Mouse (Mus musculus) limb, embryonic 13.5 days (tissue): ENCODE data around the gene Birc7. TPM values are rescaled to one million over a fixed set of nuclear protein-coding genes. Genes with fewer than 3 reads are reported as not detected.
A peak's percentile ranks its signal among the peaks of the same experiment; 100 is the strongest.

ENCODE experiments used
- ATAC-seq: fragments of 200-750 bp; cut with Nextera tagmentation; 2 replicates; pipeline ENCODE4 v1.8.0; 2017; ENCODE audit warnings: low read depth, moderate number of reproducible peaks, moderate TSS enrichment; ENCODE audit not compliant: low FRiP score
- H3K27ac ChIP-seq: fragments of 300-500 bp; sonication (generic); 2 replicates; pipeline ENCODE4 v1.5.1; 2015; ENCODE audit warnings: inconsistent platforms, mild to moderate bottlenecking, moderate library complexity
- H3K27me3 ChIP-seq: fragments of 300-500 bp; sonication (generic); 2 replicates; pipeline ENCODE4 v1.6.1; 2015; ENCODE audit warnings: mild to moderate bottlenecking, inconsistent platforms
- H3K36me3 ChIP-seq: fragments of 300-500 bp; sonication (generic); 2 replicates; pipeline ENCODE4 v1.6.1; 2015; ENCODE audit warnings: inconsistent platforms, mild to moderate bottlenecking, moderate library complexity
- H3K4me1 ChIP-seq: fragments of 300-500 bp; sonication (generic); 2 replicates; pipeline ENCODE4 v1.6.1; 2015; ENCODE audit warnings: inconsistent platforms
- H3K4me2 ChIP-seq: fragments of 300-500 bp; sonication (generic); replicated peaks from 2 replicates; pipeline ENCODE4 v1.6.1; 2015; ENCODE audit warnings: inconsistent platforms, mild to moderate bottlenecking, moderate library complexity
- H3K4me3 ChIP-seq: fragments of 300-500 bp; sonication (generic); 2 replicates; pipeline ENCODE4 v1.5.1; 2015; ENCODE audit warnings: moderate library complexity, mild to moderate bottlenecking, inconsistent platforms
- H3K9ac ChIP-seq: fragments of 300-500 bp; sonication (generic); 2 replicates; pipeline ENCODE4 v1.6.1; 2015; ENCODE audit warnings: mild to moderate bottlenecking, inconsistent platforms
- H3K9me3 ChIP-seq: fragments of 300-500 bp; sonication (generic); 2 replicates; pipeline ENCODE4 v1.6.1; 2016; ENCODE audit warnings: inconsistent platforms
- WGBS: fragments of 180-500 bp; shearing (Covaris S2); methylation state at CpG from one replicate; pipeline ENCODE4 v1.1.7; 2015; 5-methylcytosine and 5-hydroxymethylcytosine counted together
- polyA plus RNA-seq: library from polyadenylated mRNA; unstranded; fragments of >200 nt; fragmentation: Nextera tagmentation; extraction: Ambion mirVana; gene quantifications from 2 replicates; pipeline ENCODE4 v1.2.1, GENCODE M21; 2015

The Birc7 gene
- polyA plus RNA-seq, 1 experiment from 2014 or later, result not detected

- Histone ChIP-seq H3K9me3 (no peaks in the 10 kb centered on the region), H3K36me3 (no peaks in the 10 kb centered on the region), H3K4me2 (peak overlapping the region; percentile 77), H3K27me3 (peaks cover 93% of the 10 kb centered on the region), H3K4me1 (peaks cover 23% of the 10 kb centered on the region), H3K27ac (no peak overlapping the region), H3K4me3 (peak overlapping the region; percentile 45), H3K9ac (no peak overlapping the region)
- peak; percentile 37; the same call in 1 of the 2 replicates for ATAC-seq
- 1% methylated on average over 56 of the region's 57 CpGs for WGBS
These were observed 34.7 kb upstream of the Birc7 start for GRCm38 (mm10) chr2:180894029-180894623.

GRCm38 (mm10) chr2:180894734-180895133, 34.1 kb upstream of the Birc7 start:
- no peak for ATAC-seq
- 2% methylated on average over 13 of the region's 13 CpGs for WGBS
- Histone ChIP-seq H3K4me3 (peak overlapping the region; percentile 45; the same call in 1 of the 2 replicates), H3K36me3 (no peaks in the 10 kb centered on the region), H3K9me3 (no peaks in the 10 kb centered on the region), H3K4me2 (peak overlapping the region; percentile 77), H3K9ac (no peak overlapping the region), H3K27ac (no peak overlapping the region), H3K4me1 (peaks cover 23% of the 10 kb centered on the region), H3K27me3 (peaks cover 87% of the 10 kb centered on the region)

GRCm38 (mm10) chr2:180895321-180895720, 33.5 kb upstream of the Birc7 start:
- H3K4me3 ChIP-seq, result no peak overlapping the region
- WGBS, result 86% methylated on average over 3 of the region's 3 CpGs
- H3K4me1 ChIP-seq, result peaks cover 23% of the 10 kb centered on the region
- peaks cover 81% of the 10 kb centered on the region for H3K27me3 ChIP-seq
- H3K27ac ChIP-seq, result no peak overlapping the region
- H3K4me2 ChIP-seq, result no peak overlapping the region
- H3K9ac ChIP-seq, result no peak overlapping the region
- H3K9me3 ChIP-seq, result no peaks in the 10 kb centered on the region
- no peaks in the 10 kb centered on the region for H3K36me3 ChIP-seq
- no peak for ATAC-seq

- Histone ChIP-seq H3K4me2 (no peak overlapping the region), H3K36me3 (no peaks in the 10 kb centered on the region), H3K4me3 (no peak overlapping the region), H3K9ac (no peak overlapping the region), H3K27ac (no peak overlapping the region), H3K27me3 (peaks cover 74% of the 10 kb centered on the region), H3K9me3 (no peaks in the 10 kb centered on the region), H3K4me1 (peaks cover 21% of the 10 kb centered on the region)
- 77% methylated on average over 11 of the region's 11 CpGs for WGBS
- no peak for ATAC-seq
These were observed 32.8 kb upstream of the Birc7 start for GRCm38 (mm10) chr2:180895837-180896525.

- peaks cover 64% of the 10 kb centered on the region for H3K27me3 ChIP-seq
- peaks cover 21% of the 10 kb centered on the region for H3K4me1 ChIP-seq
- no peak overlapping the region for H3K4me3 ChIP-seq
- H3K9me3 ChIP-seq, result no peaks in the 10 kb centered on the region
- H3K27ac ChIP-seq, result no peak overlapping the region
- no peak; the same call in 1 of the 2 replicates for ATAC-seq
- no peak overlapping the region for H3K9ac ChIP-seq
- H3K4me2 ChIP-seq, result no peak overlapping the region
- no peaks in the 10 kb centered on the region for H3K36me3 ChIP-seq
- 75% methylated on average over 15 of the region's 15 CpGs for WGBS
These were observed 31.8 kb upstream of the Birc7 start for GRCm38 (mm10) chr2:180896819-180897625.

- 79% methylated on average over 6 of the region's 6 CpGs for WGBS
- Histone ChIP-seq H3K9ac (no peak overlapping the region), H3K36me3 (no peaks in the 10 kb centered on the region), H3K4me3 (no peak overlapping the region), H3K4me1 (peaks cover 17% of the 10 kb centered on the region), H3K27ac (no peak overlapping the region), H3K9me3 (no peaks in the 10 kb centered on the region), H3K4me2 (no peak overlapping the region), H3K27me3 (peaks cover 55% of the 10 kb centered on the region)
- ATAC-seq, result no peak
These were observed 31.0 kb upstream of the Birc7 start for GRCm38 (mm10) chr2:180897857-180898256.

GRCm38 (mm10) chr2:180902086-180902485, 26.7 kb upstream of the Birc7 start:
- Histone ChIP-seq H3K4me1 (no peaks in the 10 kb centered on the region), H3K9me3 (no peaks in the 10 kb centered on the region), H3K27me3 (peaks cover 13% of the 10 kb centered on the region), H3K4me3 (no peak overlapping the region), H3K9ac (no peak overlapping the region), H3K36me3 (peaks cover 30% of the 10 kb centered on the region), H3K27ac (no peak overlapping the region), H3K4me2 (no peak overlapping the region)
- 54% methylated on average over 2 of the region's 2 CpGs for WGBS
- ATAC-seq, result no peak

- Histone ChIP-seq H3K9me3 (no peaks in the 10 kb centered on the region), H3K4me1 (no peaks in the 10 kb centered on the region), H3K9ac (no peak overlapping the region), H3K36me3 (peaks cover 44% of the 10 kb centered on the region), H3K27ac (no peak overlapping the region), H3K4me3 (no peak overlapping the region), H3K4me2 (no peak overlapping the region), H3K27me3 (no peaks in the 10 kb centered on the region)
- WGBS, result 92% methylated on average over 18 of the region's 18 CpGs
- no peak for ATAC-seq
These were observed 24.2 kb upstream of the Birc7 start for GRCm38 (mm10) chr2:180904435-180905208.

GRCm38 (mm10) chr2:180905556-180906221, 23.1 kb upstream of the Birc7 start:
- H3K36me3 ChIP-seq, result peaks cover 55% of the 10 kb centered on the region

GRCm38 (mm10) chr2:180910928-180911327, 17.9 kb upstream of the Birc7 start:
- H3K27me3 ChIP-seq, result no peaks in the 10 kb centered on the region
- peaks cover 85% of the 10 kb centered on the region for H3K36me3 ChIP-seq
- 94% methylated on average over 12 of the region's 12 CpGs for WGBS
- no peak overlapping the region for H3K4me3 ChIP-seq
- ATAC-seq, result no peak
- H3K4me2 ChIP-seq, result no peak overlapping the region
- no peak overlapping the region for H3K27ac ChIP-seq
- no peaks in the 10 kb centered on the region for H3K9me3 ChIP-seq
- H3K9ac ChIP-seq, result no peak overlapping the region
- H3K4me1 ChIP-seq, result 0 out of 2 replicates have a peak, but pooled peaks cover 2% of the 10 kb centered on the region

More at GRCm38 (mm10) chr2:180905556-180906221, 23.1 kb upstream of the Birc7 start:
- WGBS, result 79% methylated on average over 5 of the region's 5 CpGs
- Histone ChIP-seq H3K9me3 (no peaks in the 10 kb centered on the region), H3K4me3 (no peak overlapping the region), H3K9ac (no peak overlapping the region), H3K4me1 (no peaks in the 10 kb centered on the region), H3K27me3 (no peaks in the 10 kb centered on the region), H3K27ac (no peak overlapping the region), H3K4me2 (no peak overlapping the region)
- no peak for ATAC-seq

- no peak for ATAC-seq
- H3K4me3 ChIP-seq, result no peak overlapping the region
- no peak overlapping the region for H3K9ac ChIP-seq
- H3K4me1 ChIP-seq, result peaks cover 20% of the 10 kb centered on the region
- 73% methylated on average over 3 of the region's 3 CpGs for WGBS
- no peaks in the 10 kb centered on the region for H3K27me3 ChIP-seq
- no peak overlapping the region for H3K4me2 ChIP-seq
- peaks cover 71% of the 10 kb centered on the region for H3K36me3 ChIP-seq
- H3K9me3 ChIP-seq, result no peaks in the 10 kb centered on the region
- no peak overlapping the region for H3K27ac ChIP-seq
These were observed 12.9 kb upstream of the Birc7 start for GRCm38 (mm10) chr2:180915886-180916433.
